Mouse (Mus musculus): ENCODE data around the gene Gabrr1. TPM values are rescaled to one million over a fixed set of nuclear protein-coding genes. Genes with fewer than 3 reads are reported as not detected.
A peak's percentile ranks its signal among the peaks of the same experiment; 100 is the strongest.

Gabrr1 gene
- total RNA-seq, 2 experiments from 2014 or later, result 0.20 TPM; not detected in 1

GRCm38 (mm10) chr4:33207551-33207950 lies 75.2 kb downstream of the Gabrr1 start:
- DNase-seq (ENCODE audit: extremely low spot score in 1 of 2, low spot score in 1 of 2), result no peak

GRCm38 (mm10) chr4:33208881-33209841 lies 76.8 kb downstream of the Gabrr1 start, which contains the start of gene Srsf12:
Gene Srsf12 (plus strand): TSS chr4:33208991.
- peak; percentile 34 to 38 for DNase-seq (ENCODE audit: extremely low spot score in 1 of 2, low spot score in 1 of 2)

Other genes with a start within 250 kb of the Gabrr1 start
- gene Ankrd6, start 181.7 kb upstream of the Gabrr1 start, total RNA-seq (2021), result 10 to 100 TPM; 34.8 to 35.6 TPM
- 10 to 100 TPM; 58.9 to 60.5 TPM for gene Rragd, start 149.5 kb upstream of the Gabrr1 start, total RNA-seq (2021)
- 100 to 1,000 TPM in 1 of 2 experiments, 10 to 100 TPM in 1; 97.2 to 101 TPM for gene Ube2j1, start 101.1 kb upstream of the Gabrr1 start, total RNA-seq (2021)
- under 1 TPM; 0.39 to 0.52 TPM for gene Gabrr2, start 69.5 kb upstream of the Gabrr1 start, total RNA-seq (2021)
- gene Pm20d2, start 57.2 kb downstream of the Gabrr1 start, total RNA-seq (2021), result 10 to 100 TPM in 1 of 2 experiments, 1 to 10 TPM in 1; 9.4 to 13.4 TPM
- 10 to 100 TPM; 24.3 to 31.9 TPM for gene Srsf12, start 76.5 kb downstream of the Gabrr1 start, total RNA-seq (2021)
- gene Pnrc1, start 157.6 kb downstream of the Gabrr1 start, total RNA-seq (2021), result 100 to 1,000 TPM; 129 to 137 TPM
- gene Rngtt, start 177.8 kb downstream of the Gabrr1 start, total RNA-seq (2021), result 10 to 100 TPM; 25.3 to 27.2 TPM

Measured in layer of hippocampus, postnatal 25 days (tissue).